Mouse (Mus musculus): Measurements from ENCODE around the gene Grid1. TPM values are rescaled to one million over a fixed set of nuclear protein-coding genes. Genes with fewer than 3 reads are reported as not detected.

The Grid1 gene
- polyA plus RNA-seq, 1 experiment, result 0.24 TPM

DNA sequence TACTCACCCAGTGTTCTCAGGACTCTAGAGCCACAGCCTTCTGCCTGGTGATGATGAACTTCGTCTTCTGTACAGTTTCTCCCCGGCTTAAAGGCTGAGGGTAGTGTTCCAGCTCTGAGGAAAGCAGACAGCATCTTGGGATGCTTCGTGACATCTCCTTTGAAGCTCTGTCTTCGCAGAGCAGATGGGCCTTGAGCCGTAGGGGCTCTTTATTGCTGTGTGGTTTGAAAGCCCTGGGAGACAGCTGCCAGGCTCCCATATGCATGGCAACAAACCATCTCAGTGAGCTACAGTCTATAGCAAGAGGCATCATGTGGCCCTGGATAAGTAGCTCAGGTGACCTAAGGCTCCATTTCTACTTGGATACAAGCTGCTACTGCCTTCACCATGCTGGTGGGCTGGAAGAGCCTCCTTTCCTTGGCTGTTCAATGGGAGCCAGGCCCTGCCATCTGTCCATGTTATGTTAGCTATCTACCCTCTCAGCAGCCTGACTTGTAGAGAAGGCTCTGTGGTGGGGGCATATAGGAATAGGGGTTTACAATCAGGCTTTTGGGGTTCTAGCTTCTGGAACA, 283.8 kb downstream of the Grid1 start:
- H3K4me1 ChIP-seq (ENCODE audit: control insufficient read depth, insufficient read depth, low read length), result no peaks in the 10 kb centered on the region
- H3K27ac ChIP-seq (ENCODE audit: insufficient read depth, low read length), result no peak overlapping the region
- no peaks in the 10 kb centered on the region for H3K9me3 ChIP-seq (replicated peaks; ENCODE audit: control insufficient read depth, insufficient read depth, low read length, poor library complexity, severe bottlenecking)
- H3K36me3 ChIP-seq (ENCODE audit: control insufficient read depth, insufficient read depth, low read length, poor library complexity, severe bottlenecking), result no peaks in the 10 kb centered on the region
- no peak overlapping the region for H3K4me3 ChIP-seq (ENCODE audit: low read depth, low read length)
- H3K27me3 ChIP-seq (ENCODE audit: control insufficient read depth, insufficient read depth, low read length, poor library complexity, severe bottlenecking), result no peaks in the 10 kb centered on the region
- no peak for TF ChIP-seq POLR2A (IDR thresholded peaks at IDR 0.05; ENCODE audit: insufficient read depth, low read length)
- no peak for TF ChIP-seq EP300 (IDR thresholded peaks at IDR 0.05; ENCODE audit: insufficient read depth, low read depth, low read length)
- no peak overlapping the region for H3K9ac ChIP-seq (ENCODE audit: low read depth, poor library complexity, severe bottlenecking)

- H3K27me3 ChIP-seq (ENCODE audit: control insufficient read depth, insufficient read depth, low read length, poor library complexity, severe bottlenecking), result no peaks in the 10 kb centered on the region
- H3K4me3 ChIP-seq (ENCODE audit: low read depth, low read length), result no peak overlapping the region
- H3K4me1 ChIP-seq (ENCODE audit: control insufficient read depth, insufficient read depth, low read length), result no peaks in the 10 kb centered on the region
- no peak overlapping the region for H3K9ac ChIP-seq (ENCODE audit: low read depth, poor library complexity, severe bottlenecking)
- TF ChIP-seq EP300 (IDR thresholded peaks at IDR 0.05; ENCODE audit: insufficient read depth, low read depth, low read length) (no peak), POLR2A (IDR thresholded peaks at IDR 0.05; ENCODE audit: insufficient read depth, low read length) (no peak), CTCF (IDR thresholded peaks at IDR 0.05; ENCODE audit: low read depth, low read length) (no peak)
- H3K36me3 ChIP-seq (ENCODE audit: control insufficient read depth, insufficient read depth, low read length, poor library complexity, severe bottlenecking), result no peaks in the 10 kb centered on the region
- H3K27ac ChIP-seq (ENCODE audit: insufficient read depth, low read length), result no peak overlapping the region
- no peaks in the 10 kb centered on the region for H3K9me3 ChIP-seq (replicated peaks; ENCODE audit: control insufficient read depth, insufficient read depth, low read length, poor library complexity, severe bottlenecking)
Measured at GRCm38 (mm10) chr14:35107596-35107995, 287.7 kb downstream of the Grid1 start.

DNA sequence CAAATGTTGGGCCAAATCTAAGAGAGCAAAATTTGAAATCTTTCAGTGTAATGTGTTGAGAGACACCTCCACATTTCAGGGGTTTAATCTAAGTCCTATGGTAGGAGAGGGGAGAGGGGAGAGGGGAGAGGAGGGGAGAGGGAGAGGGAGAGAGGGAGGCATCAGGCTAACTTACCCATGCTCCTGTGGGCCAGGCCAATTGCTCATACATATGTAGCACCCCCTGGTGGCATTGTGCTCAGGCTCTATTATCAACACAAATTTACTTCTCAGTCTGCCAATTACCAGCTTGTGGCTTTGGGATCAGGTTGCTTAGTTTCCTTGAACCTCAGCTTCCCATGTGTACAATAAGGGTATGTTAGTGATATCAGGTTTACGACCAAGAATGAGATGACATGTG, 291.0 kb downstream of the Grid1 start:
- no peak overlapping the region for H3K4me3 ChIP-seq (ENCODE audit: low read depth, low read length)
- no peaks in the 10 kb centered on the region for H3K27me3 ChIP-seq (ENCODE audit: control insufficient read depth, insufficient read depth, low read length, poor library complexity, severe bottlenecking)
- H3K4me1 ChIP-seq (ENCODE audit: control insufficient read depth, insufficient read depth, low read length), result no peaks in the 10 kb centered on the region
- no peak for TF ChIP-seq CTCF (IDR thresholded peaks at IDR 0.05; ENCODE audit: low read depth, low read length)
- no peak for TF ChIP-seq POLR2A (IDR thresholded peaks at IDR 0.05; ENCODE audit: insufficient read depth, low read length)
- TF ChIP-seq EP300 (IDR thresholded peaks at IDR 0.05; ENCODE audit: insufficient read depth, low read depth, low read length), result no peak
- H3K9ac ChIP-seq (ENCODE audit: low read depth, poor library complexity, severe bottlenecking), result no peak overlapping the region
- no peaks in the 10 kb centered on the region for H3K36me3 ChIP-seq (ENCODE audit: control insufficient read depth, insufficient read depth, low read length, poor library complexity, severe bottlenecking)
- no peaks in the 10 kb centered on the region for H3K9me3 ChIP-seq (replicated peaks; ENCODE audit: control insufficient read depth, insufficient read depth, low read length, poor library complexity, severe bottlenecking)
- no peak overlapping the region for H3K27ac ChIP-seq (ENCODE audit: insufficient read depth, low read length)

- no peak for TF ChIP-seq POLR2A (IDR thresholded peaks at IDR 0.05; ENCODE audit: insufficient read depth, low read length)
- no peak for TF ChIP-seq CTCF (IDR thresholded peaks at IDR 0.05; ENCODE audit: low read depth, low read length)
- TF ChIP-seq EP300 (IDR thresholded peaks at IDR 0.05; ENCODE audit: insufficient read depth, low read depth, low read length), result no peak
- Histone ChIP-seq H3K4me3 (ENCODE audit: low read depth, low read length) (no peak overlapping the region), H3K27me3 (ENCODE audit: control insufficient read depth, insufficient read depth, low read length, poor library complexity, severe bottlenecking) (no peaks in the 10 kb centered on the region)
Measured at GRCm38 (mm10) chr14:35112327-35113275, 292.7 kb downstream of the Grid1 start.

GRCm38 (mm10) chr14:35113276-35113645, 293.4 kb downstream of the Grid1 start:
- H3K4me3 ChIP-seq (ENCODE audit: low read depth, low read length), result no peak overlapping the region
- H3K36me3 ChIP-seq (ENCODE audit: control insufficient read depth, insufficient read depth, low read length, poor library complexity, severe bottlenecking), result no peaks in the 10 kb centered on the region
- H3K9me3 ChIP-seq (replicated peaks; ENCODE audit: control insufficient read depth, insufficient read depth, low read length, poor library complexity, severe bottlenecking), result no peaks in the 10 kb centered on the region
- H3K4me1 ChIP-seq (ENCODE audit: control insufficient read depth, insufficient read depth, low read length), result no peaks in the 10 kb centered on the region
- H3K27ac ChIP-seq (ENCODE audit: insufficient read depth, low read length), result no peak overlapping the region
- H3K27me3 ChIP-seq (ENCODE audit: control insufficient read depth, insufficient read depth, low read length, poor library complexity, severe bottlenecking), result no peaks in the 10 kb centered on the region
- TF ChIP-seq CTCF (IDR thresholded peaks at IDR 0.05; ENCODE audit: low read depth, low read length) (no peak), POLR2A (IDR thresholded peaks at IDR 0.05; ENCODE audit: insufficient read depth, low read length) (no peak), EP300 (IDR thresholded peaks at IDR 0.05; ENCODE audit: insufficient read depth, low read depth, low read length) (no peak)
- no peak overlapping the region for H3K9ac ChIP-seq (ENCODE audit: low read depth, poor library complexity, severe bottlenecking)

More at GRCm38 (mm10) chr14:35112327-35113275, 292.7 kb downstream of the Grid1 start:
- H3K27ac ChIP-seq (ENCODE audit: insufficient read depth, low read length), result no peak overlapping the region
- no peak overlapping the region for H3K9ac ChIP-seq (ENCODE audit: low read depth, poor library complexity, severe bottlenecking)
- no peaks in the 10 kb centered on the region for H3K36me3 ChIP-seq (ENCODE audit: control insufficient read depth, insufficient read depth, low read length, poor library complexity, severe bottlenecking)
- H3K9me3 ChIP-seq (replicated peaks; ENCODE audit: control insufficient read depth, insufficient read depth, low read length, poor library complexity, severe bottlenecking), result no peaks in the 10 kb centered on the region
- no peaks in the 10 kb centered on the region for H3K4me1 ChIP-seq (ENCODE audit: control insufficient read depth, insufficient read depth, low read length)

DNA sequence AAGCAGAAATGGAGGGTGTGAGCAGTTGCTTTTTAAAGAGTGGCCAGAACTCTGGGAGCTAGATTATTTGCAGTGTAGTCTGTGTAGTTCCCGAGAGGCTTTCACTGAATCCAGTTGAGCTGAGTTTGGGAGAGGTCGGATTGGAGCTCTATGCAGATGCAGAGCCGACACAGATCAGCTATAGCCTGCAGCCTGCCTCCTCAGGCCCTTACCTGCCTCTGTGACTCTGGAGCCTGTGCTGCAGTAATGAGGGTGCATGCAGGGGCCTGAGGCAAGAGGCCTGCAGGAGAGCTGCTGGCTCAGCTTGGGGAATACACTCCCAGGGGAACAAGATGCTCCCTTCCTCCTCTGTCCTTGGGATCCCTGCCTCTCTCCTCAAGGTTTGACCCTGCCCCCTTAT, 296.0 kb downstream of the Grid1 start:
- Histone ChIP-seq H3K4me1 (ENCODE audit: control insufficient read depth, insufficient read depth, low read length) (no peaks in the 10 kb centered on the region), H3K4me3 (ENCODE audit: low read depth, low read length) (no peak overlapping the region), H3K27me3 (ENCODE audit: control insufficient read depth, insufficient read depth, low read length, poor library complexity, severe bottlenecking) (no peaks in the 10 kb centered on the region), H3K9me3 (replicated peaks; ENCODE audit: control insufficient read depth, insufficient read depth, low read length, poor library complexity, severe bottlenecking) (no peaks in the 10 kb centered on the region), H3K36me3 (ENCODE audit: control insufficient read depth, insufficient read depth, low read length, poor library complexity, severe bottlenecking) (no peaks in the 10 kb centered on the region), H3K9ac (ENCODE audit: low read depth, poor library complexity, severe bottlenecking) (no peak overlapping the region), H3K27ac (ENCODE audit: insufficient read depth, low read length) (no peak overlapping the region)
- TF ChIP-seq EP300 (IDR thresholded peaks at IDR 0.05; ENCODE audit: insufficient read depth, low read depth, low read length) (no peak), CTCF (IDR thresholded peaks at IDR 0.05; ENCODE audit: low read depth, low read length) (no peak), POLR2A (IDR thresholded peaks at IDR 0.05; ENCODE audit: insufficient read depth, low read length) (no peak)
